In genomic region chr2:36183278-36183677, GRCm38 (mm10) we compare ENCODE assay signal across 15 mouse cellular contexts. TPM values are rescaled to one million over a fixed set of nuclear protein-coding genes. Genes with fewer than 3 reads are reported as not detected.
A peak's percentile ranks its signal among the peaks of the same experiment; 100 is the strongest.
DNase-seq lines count a peak whose midpoint lies in the region; ATAC-seq and TF ChIP-seq lines count a peak whose summit lies in the region.
"Had no signal": no experiment of that assay in that cellular context is flagged by ENCODE, and none has a peak within 500 bp of the region (broad histone marks: within the 10 kb centered on the region; RNA-seq: fewer than 3 reads in every experiment).

No protein-coding gene starts in this region.

- H3K4me3 ChIP-seq in liver, embryonic 12.5 days = no peak overlapping the region
- no peak overlapping the region for H3K4me3 ChIP-seq in liver, postnatal 0 days (ENCODE audit: low read depth, low read length)
- H3K4me3 ChIP-seq in heart, embryonic 14.5 days (ENCODE audit: control insufficient read depth in 1 of 2, insufficient read depth in 1 of 2, low read depth in 1 of 2, low read length in 2 of 2) = no peak overlapping the region
- H3K4me3 ChIP-seq: embryonic facial prominence, embryonic 12.5 days; limb, embryonic 15.5 days; megakaryocyte, embryonic 14.5 days had no signal

- WGBS in liver, embryonic 12.5 days (ENCODE audit: insufficient replicate concordance) = 89% methylated on average over 2 of the region's 2 CpGs
- 81% methylated on average over 2 of the region's 2 CpGs for WGBS in liver, postnatal 0 days (ENCODE audit: insufficient replicate concordance)
- 55% methylated on average over 2 of the region's 2 CpGs for WGBS in heart, embryonic 14.5 days

- H3K4me2 ChIP-seq in liver, embryonic 12.5 days = no peak overlapping the region
- H3K4me2 ChIP-seq in liver, postnatal 0 days (ENCODE audit: low read depth, low read length) = no peak overlapping the region
- no peak overlapping the region for H3K4me2 ChIP-seq in heart, embryonic 14.5 days (ENCODE audit: low read length)
- H3K4me2 ChIP-seq: embryonic facial prominence, embryonic 12.5 days; limb, embryonic 15.5 days had no signal

- H3K36me3 ChIP-seq in liver, embryonic 12.5 days = peaks cover 24% of the 10 kb centered on the region
- peaks cover 8% of the 10 kb centered on the region; the same call in 1 of the 2 replicates for H3K36me3 ChIP-seq in liver, postnatal 0 days (replicated peaks; ENCODE audit: insufficient read depth, low read length)
- H3K36me3 ChIP-seq in heart, embryonic 14.5 days (ENCODE audit: control insufficient read depth, insufficient read depth, low read length) = peaks cover 18% of the 10 kb centered on the region

- H3K27ac ChIP-seq in liver, embryonic 12.5 days = 0 out of 2 replicates have a peak overlapping the region, but pooled peaks have one; percentile 48
- no peak overlapping the region for H3K27ac ChIP-seq in liver, postnatal 0 days (ENCODE audit: low read depth)
- H3K27ac ChIP-seq in heart, embryonic 14.5 days (replicated peaks in 1 of 2; ENCODE audit: control insufficient read depth in 1 of 2, insufficient read depth in 1 of 2, low read depth in 2 of 2, low read length in 2 of 2) = peak overlapping the region; percentile 40 to 59; a peak in 2 of 4 replicates
- H3K27ac ChIP-seq: embryonic facial prominence, embryonic 12.5 days; limb, embryonic 15.5 days had no signal

- no peak for TF ChIP-seq CTCF in liver, postnatal 0 days (IDR thresholded peaks at IDR 0.05; ENCODE audit: low read depth)
- TF ChIP-seq CTCF in brain, embryonic 14.5 days (IDR thresholded peaks at IDR 0.05; ENCODE audit: borderline replicate concordance, extremely low read depth, insufficient read depth, insufficient read length) = no peak

- no peak for TF ChIP-seq EP300 in liver, postnatal 0 days (IDR thresholded peaks at IDR 0.05; ENCODE audit: low read depth)

- H3K27me3 ChIP-seq in liver, embryonic 12.5 days (replicated peaks) = no peaks in the 10 kb centered on the region
- no peaks in the 10 kb centered on the region for H3K27me3 ChIP-seq in liver, postnatal 0 days (ENCODE audit: insufficient read depth, low read length)
- H3K27me3 ChIP-seq in heart, embryonic 14.5 days (ENCODE audit: control insufficient read depth, insufficient read depth, low read length) = no peaks in the 10 kb centered on the region
- H3K27me3 ChIP-seq: embryonic facial prominence, embryonic 12.5 days; limb, embryonic 15.5 days; megakaryocyte, embryonic 14.5 days had no signal

- peaks cover 31% of the 10 kb centered on the region for H3K4me1 ChIP-seq in liver, embryonic 12.5 days
- H3K4me1 ChIP-seq in liver, postnatal 0 days (ENCODE audit: insufficient read depth) = no peaks in the 10 kb centered on the region
- H3K4me1 ChIP-seq in heart, embryonic 14.5 days (ENCODE audit: control insufficient read depth in 2 of 2, insufficient read depth in 2 of 2, low read length in 2 of 2) = peaks cover 0 to 16% of the 10 kb centered on the region in 2 experiments; a peak in 3 of 4 replicates
- H3K4me1 ChIP-seq: embryonic facial prominence, embryonic 12.5 days had no signal

- DNase-seq in heart, adult 11 months = peak; percentile 93
- DNase-seq in heart, postnatal 36 days = no peak
- no peak for DNase-seq in liver, postnatal 0 days
- peak; percentile 58 for DNase-seq in brain, embryonic 14.5 days (ENCODE audit: low read depth)
- no peak for DNase-seq in urinary bladder, postnatal 10 days (ENCODE audit: low spot score)
- DNase-seq in spleen, adult 18-20 months = no peak
- DNase-seq: adrenal gland, postnatal 10 days; cerebellum, adult 18-20 months; gastrocnemius, postnatal 10 days; kidney, adult 8-10 months had no signal

- H3K9ac ChIP-seq in liver, embryonic 12.5 days = no peak overlapping the region
- no peak overlapping the region for H3K9ac ChIP-seq in liver, postnatal 0 days (replicated peaks)
- no peak overlapping the region; the same call in 1 of the 2 replicates for H3K9ac ChIP-seq in heart, embryonic 14.5 days (ENCODE audit: low read length)
- H3K9ac ChIP-seq: embryonic facial prominence, embryonic 12.5 days; limb, embryonic 15.5 days had no signal

- TF ChIP-seq POLR2A in brain, embryonic 14.5 days (IDR thresholded peaks at IDR 0.05; ENCODE audit: borderline replicate concordance, extremely low read depth, insufficient read depth, insufficient read length, poor library complexity, severe bottlenecking) = no peak

- no peaks in the 10 kb centered on the region for H3K9me3 ChIP-seq in liver, embryonic 12.5 days (replicated peaks)
- no peaks in the 10 kb centered on the region for H3K9me3 ChIP-seq in liver, postnatal 0 days (ENCODE audit: low read length)
- H3K9me3 ChIP-seq in heart, embryonic 14.5 days (ENCODE audit: control insufficient read depth, low read length) = no peaks in the 10 kb centered on the region
- H3K9me3 ChIP-seq: embryonic facial prominence, embryonic 12.5 days; limb, embryonic 15.5 days; megakaryocyte, embryonic 14.5 days had no signal

- no peak for ATAC-seq in liver, embryonic 12.5 days
- ATAC-seq in liver, postnatal 0 days = no peak
- no peak for ATAC-seq in heart, embryonic 14.5 days (ENCODE audit: insufficient number of reproducible peaks, insufficient read depth, low FRiP score, low read depth)

- intact Hi-C loops in heart, postnatal 36 days (cut with DNase I) = no loop called here

RNA-seq across cellular contexts. Expression of gene Rbm18, which starts 46.7 kb away (rescaled TPM):
- total RNA-seq in heart, postnatal 36 days (2021) = 10 to 100 TPM; 32.7 to 38.0 TPM
- 28.2 and 29.9 TPM in 2 replicates for polyA plus RNA-seq in liver, embryonic 12.5 days (2016; fragmentation: Nextera tagmentation; extraction: Ambion mirVana)
- 13.8 and 14.9 TPM in 2 replicates for polyA plus RNA-seq in liver, postnatal 0 days (2015; fragmentation: Nextera tagmentation; extraction: Ambion mirVana)
- 73.3 and 86.3 TPM in 2 replicates for polyA plus RNA-seq in brain, embryonic 14.5 days (2012; rRNA removed)
- polyA plus RNA-seq in heart, embryonic 14.5 days (2014; fragmentation: Nextera tagmentation; extraction: Ambion mirVana) = 66.1 and 66.3 TPM in 2 replicates

RNA-seq across cellular contexts. Expression of gene Ptgs1, which starts 46.9 kb away (rescaled TPM):
- 10 to 100 TPM; 18.9 to 20.8 TPM for total RNA-seq in heart, postnatal 36 days (2021)
- 21.1 and 21.4 TPM in 2 replicates for polyA plus RNA-seq in liver, embryonic 12.5 days (2016; fragmentation: Nextera tagmentation; extraction: Ambion mirVana)
- 24.7 and 25.3 TPM in 2 replicates for polyA plus RNA-seq in liver, postnatal 0 days (2015; fragmentation: Nextera tagmentation; extraction: Ambion mirVana)
- 2.3 and 3.0 TPM in 2 replicates for polyA plus RNA-seq in brain, embryonic 14.5 days (2012; rRNA removed)
- 26.7 and 31.0 TPM in 2 replicates for polyA plus RNA-seq in heart, embryonic 14.5 days (2014; fragmentation: Nextera tagmentation; extraction: Ambion mirVana)

RNA-seq across cellular contexts. Expression of gene Mrrf, which starts 47.1 kb away (rescaled TPM):
- 10 to 100 TPM; 43.4 to 43.7 TPM for total RNA-seq in heart, postnatal 36 days (2021)
- 24.9 and 25.7 TPM in 2 replicates for polyA plus RNA-seq in liver, embryonic 12.5 days (2016; fragmentation: Nextera tagmentation; extraction: Ambion mirVana)
- polyA plus RNA-seq in liver, postnatal 0 days (2015; fragmentation: Nextera tagmentation; extraction: Ambion mirVana) = 11.1 and 14.6 TPM in 2 replicates
- 23.7 and 33.5 TPM in 2 replicates for polyA plus RNA-seq in brain, embryonic 14.5 days (2012; rRNA removed)
- polyA plus RNA-seq in heart, embryonic 14.5 days (2014; fragmentation: Nextera tagmentation; extraction: Ambion mirVana) = 42.7 and 45.1 TPM in 2 replicates

Comparison
In these comparisons a context has a peak if more than half of its experiments do, and no peak if none do; other contexts are left out.
1. DNase-seq: peak in heart, adult 11 months (single experiment) and brain, embryonic 14.5 days (single experiment); none in heart, postnatal 36 days (0 of 2), liver, postnatal 0 days (single experiment), urinary bladder, postnatal 10 days (single experiment) and spleen, adult 18-20 months (0 of 2).